Mouse (Mus musculus) midbrain, embryonic 12.5 days (tissue): ENCODE measurements around the gene Me3. TPM values are rescaled to one million over a fixed set of nuclear protein-coding genes. Genes with fewer than 3 reads are reported as not detected.

Source experiments
- ATAC-seq: fragments of 200-750 bp; cut with Nextera tagmentation; 2 replicates; pipeline ENCODE4 v1.8.0; 2017; ENCODE audit warnings: low read depth, moderate TSS enrichment, moderate library complexity; ENCODE audit not compliant: low FRiP score
- H3K27ac ChIP-seq: fragments of 300-500 bp; sonication (generic); replicated peaks from 2 replicates; pipeline ENCODE4 v1.5.1; 2016; ENCODE audit warnings: mild to moderate bottlenecking
- H3K27me3 ChIP-seq: fragments of 300-500 bp; sonication (generic); 2 replicates; pipeline ENCODE4 v1.6.1; 2016; ENCODE audit warnings: mild to moderate bottlenecking
- H3K36me3 ChIP-seq: fragments of 300-500 bp; sonication (generic); 2 replicates; pipeline ENCODE4 v1.6.1; 2016
- H3K4me1 ChIP-seq: fragments of 300-500 bp; sonication (generic); 2 replicates; pipeline ENCODE4 v1.6.1; 2016
- H3K4me2 ChIP-seq: fragments of 300-500 bp; sonication (generic); replicated peaks from 2 replicates; pipeline ENCODE4 v1.6.1; 2016; ENCODE audit warnings: mild to moderate bottlenecking, moderate library complexity
- H3K4me3 ChIP-seq: fragments of 300-500 bp; sonication (generic); 2 replicates; pipeline ENCODE4 v1.5.1; 2016; ENCODE audit warnings: mild to moderate bottlenecking
- H3K9ac ChIP-seq: fragments of 300-500 bp; sonication (generic); replicated peaks from 2 replicates; pipeline ENCODE4 v1.6.1; 2016; ENCODE audit warnings: mild to moderate bottlenecking, moderate library complexity
- H3K9me3 ChIP-seq: fragments of 300-500 bp; sonication (generic); 2 replicates; pipeline ENCODE4 v1.6.1; 2016; ENCODE audit warnings: mild to moderate bottlenecking
- WGBS: fragments of 180-500 bp; shearing (Covaris S2); methylation state at CpG from one replicate; pipeline ENCODE4 v1.1.7; 2016; 5-methylcytosine and 5-hydroxymethylcytosine counted together
- polyA plus RNA-seq: library from polyadenylated mRNA; unstranded; fragments of >200 nt; fragmentation: Nextera tagmentation; extraction: Ambion mirVana; gene quantifications from 2 replicates; pipeline ENCODE4 v1.2.1, GENCODE M21; 2016

Me3 gene
- polyA plus RNA-seq, 1 experiment from 2014 or later = 1.7 TPM

DNA sequence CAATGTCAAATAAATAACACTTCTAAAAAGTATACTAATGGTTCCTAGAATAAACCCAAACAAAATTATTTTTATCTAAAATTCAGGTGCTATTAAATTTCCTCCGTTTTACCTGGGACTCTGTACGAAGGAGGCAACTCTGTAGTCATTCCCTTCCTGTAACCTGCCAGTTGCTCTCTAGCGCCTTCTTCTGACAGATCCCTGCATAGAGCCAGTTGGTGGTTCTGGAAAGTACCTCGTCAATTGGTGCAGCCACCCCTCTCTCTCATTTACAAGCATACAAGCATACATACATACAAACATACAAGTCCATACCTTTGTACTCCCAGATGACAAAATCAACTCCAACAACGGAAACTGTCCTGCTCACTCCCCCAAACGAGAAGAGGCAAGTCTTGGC lies 211.3 kb downstream of the Me3 start:
- WGBS = 36% methylated on average over 6 of the region's 6 CpGs
- H3K9ac ChIP-seq = no peak overlapping the region
- no peak overlapping the region for H3K27ac ChIP-seq
- H3K27me3 ChIP-seq = no peaks in the 10 kb centered on the region
- H3K9me3 ChIP-seq = no peaks in the 10 kb centered on the region
- no peak overlapping the region for H3K4me3 ChIP-seq
- H3K36me3 ChIP-seq = no peaks in the 10 kb centered on the region
- no peak overlapping the region for H3K4me2 ChIP-seq
- no peaks in the 10 kb centered on the region for H3K4me1 ChIP-seq
- ATAC-seq = no peak

- no peak for ATAC-seq
- no peak overlapping the region for H3K27ac ChIP-seq
- H3K9ac ChIP-seq = no peak overlapping the region
- H3K4me3 ChIP-seq = no peak overlapping the region
- no peaks in the 10 kb centered on the region for H3K4me1 ChIP-seq
- H3K27me3 ChIP-seq = no peaks in the 10 kb centered on the region
- no peak overlapping the region for H3K4me2 ChIP-seq
- H3K9me3 ChIP-seq = no peaks in the 10 kb centered on the region
- WGBS = 79% methylated on average over 4 of the region's 4 CpGs
- no peaks in the 10 kb centered on the region for H3K36me3 ChIP-seq
Observed at GRCm38 (mm10) chr7:89845669-89846068, 213.5 kb downstream of the Me3 start.

- Histone ChIP-seq H3K9ac (no peak overlapping the region), H3K36me3 (no peaks in the 10 kb centered on the region), H3K27me3 (no peaks in the 10 kb centered on the region), H3K27ac (no peak overlapping the region), H3K4me1 (no peaks in the 10 kb centered on the region), H3K4me3 (no peak overlapping the region), H3K4me2 (no peak overlapping the region), H3K9me3 (no peaks in the 10 kb centered on the region)
- 83% methylated on average over 3 of the region's 3 CpGs for WGBS
- ATAC-seq = no peak
Observed at GRCm38 (mm10) chr7:89850510-89850909, 218.3 kb downstream of the Me3 start.

GRCm38 (mm10) chr7:89852158-89853095 lies 220.2 kb downstream of the Me3 start:
- no peak for ATAC-seq
- Histone ChIP-seq H3K4me3 (no peak overlapping the region), H3K36me3 (no peaks in the 10 kb centered on the region), H3K4me1 (peaks cover 11% of the 10 kb centered on the region), H3K27ac (no peak overlapping the region), H3K27me3 (no peaks in the 10 kb centered on the region), H3K9me3 (no peaks in the 10 kb centered on the region), H3K4me2 (no peak overlapping the region), H3K9ac (no peak overlapping the region)
- WGBS = 74% methylated on average over 10 of the region's 10 CpGs

- Histone ChIP-seq H3K27ac (no peak overlapping the region), H3K9ac (no peak overlapping the region), H3K27me3 (no peaks in the 10 kb centered on the region), H3K4me1 (peaks cover 11% of the 10 kb centered on the region), H3K4me3 (no peak overlapping the region), H3K36me3 (no peaks in the 10 kb centered on the region), H3K4me2 (no peak overlapping the region), H3K9me3 (no peaks in the 10 kb centered on the region)
- WGBS = 84% methylated on average over 5 of the region's 5 CpGs
- ATAC-seq = no peak
Observed at GRCm38 (mm10) chr7:89853131-89853530, 220.9 kb downstream of the Me3 start.

DNA sequence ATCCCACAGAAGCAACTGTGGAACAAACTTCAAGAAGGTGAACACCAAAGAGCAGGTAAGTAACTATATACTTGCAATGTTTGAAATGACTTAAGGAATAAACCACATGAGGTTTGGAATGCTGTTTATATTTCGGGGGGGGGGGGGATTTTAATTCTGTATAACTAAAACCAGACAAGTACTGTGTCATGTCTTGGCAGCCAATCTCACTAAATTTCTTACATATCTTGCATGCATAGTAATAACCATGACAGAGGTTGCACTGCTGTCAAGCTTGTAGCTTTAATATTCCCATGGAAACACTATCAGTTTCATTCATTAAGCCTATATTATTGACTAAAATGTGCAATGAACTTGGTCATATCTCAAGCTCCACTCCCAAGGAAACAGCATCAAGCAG lies 223.0 kb downstream of the Me3 start:
- no peaks in the 10 kb centered on the region for H3K36me3 ChIP-seq
- H3K9ac ChIP-seq = no peak overlapping the region
- H3K4me2 ChIP-seq = no peak overlapping the region
- H3K4me3 ChIP-seq = no peak overlapping the region
- peaks cover 11% of the 10 kb centered on the region for H3K4me1 ChIP-seq
- no peaks in the 10 kb centered on the region for H3K27me3 ChIP-seq
- ATAC-seq = no peak
- H3K9me3 ChIP-seq = no peaks in the 10 kb centered on the region
- no peak overlapping the region for H3K27ac ChIP-seq
- 65% methylated on average over 1 of the region's 1 CpGs for WGBS

GRCm38 (mm10) chr7:89856440-89857217 lies 224.4 kb downstream of the Me3 start:
- WGBS = 55% methylated on average over 17 of the region's 17 CpGs
- Histone ChIP-seq H3K36me3 (no peaks in the 10 kb centered on the region), H3K27ac (no peak overlapping the region), H3K27me3 (no peaks in the 10 kb centered on the region), H3K9me3 (no peaks in the 10 kb centered on the region), H3K4me3 (no peak overlapping the region), H3K4me1 (peaks cover 11% of the 10 kb centered on the region), H3K9ac (no peak overlapping the region), H3K4me2 (no peak overlapping the region)
- peak; percentile 84 for ATAC-seq

GRCm38 (mm10) chr7:89864769-89865168 lies 232.6 kb downstream of the Me3 start:
- no peak overlapping the region for H3K4me2 ChIP-seq
- no peak overlapping the region for H3K27ac ChIP-seq
- no peaks in the 10 kb centered on the region for H3K27me3 ChIP-seq
- H3K9me3 ChIP-seq = no peaks in the 10 kb centered on the region
- no peak for ATAC-seq
- no peaks in the 10 kb centered on the region for H3K4me1 ChIP-seq
- 93% methylated on average over 1 of the region's 1 CpGs for WGBS
- no peak overlapping the region for H3K4me3 ChIP-seq
- H3K9ac ChIP-seq = no peak overlapping the region
- H3K36me3 ChIP-seq = no peaks in the 10 kb centered on the region

- no peak for ATAC-seq
- Histone ChIP-seq H3K9ac (no peak overlapping the region), H3K4me2 (no peak overlapping the region), H3K4me1 (no peaks in the 10 kb centered on the region), H3K27ac (no peak overlapping the region), H3K27me3 (no peaks in the 10 kb centered on the region), H3K9me3 (no peaks in the 10 kb centered on the region), H3K4me3 (no peak overlapping the region), H3K36me3 (no peaks in the 10 kb centered on the region)
- 87% methylated on average over 5 of the region's 5 CpGs for WGBS
Observed at GRCm38 (mm10) chr7:89867221-89867620, 235.0 kb downstream of the Me3 start.

GRCm38 (mm10) chr7:89879686-89880085 lies 247.5 kb downstream of the Me3 start:
- no peaks in the 10 kb centered on the region for H3K9me3 ChIP-seq
- H3K27ac ChIP-seq = no peak overlapping the region
- no peak for ATAC-seq
- H3K4me1 ChIP-seq = no peaks in the 10 kb centered on the region
- 88% methylated on average over 1 of the region's 1 CpGs for WGBS
- no peak overlapping the region for H3K4me2 ChIP-seq
- no peak overlapping the region for H3K4me3 ChIP-seq
- no peaks in the 10 kb centered on the region for H3K27me3 ChIP-seq
- H3K9ac ChIP-seq = no peak overlapping the region
- no peaks in the 10 kb centered on the region for H3K36me3 ChIP-seq

GRCm38 (mm10) chr7:89884551-89884950 lies 252.4 kb downstream of the Me3 start:
- Histone ChIP-seq H3K4me2 (no peak overlapping the region), H3K27me3 (no peaks in the 10 kb centered on the region), H3K4me3 (no peak overlapping the region), H3K27ac (no peak overlapping the region), H3K9me3 (no peaks in the 10 kb centered on the region), H3K4me1 (no peaks in the 10 kb centered on the region), H3K9ac (no peak overlapping the region), H3K36me3 (no peaks in the 10 kb centered on the region)
- WGBS = 79% methylated on average over 3 of the region's 3 CpGs
- ATAC-seq = no peak

- no peak overlapping the region for H3K9ac ChIP-seq
- no peak overlapping the region for H3K4me3 ChIP-seq
- 76% methylated on average over 5 of the region's 5 CpGs for WGBS
- no peak overlapping the region for H3K27ac ChIP-seq
- no peaks in the 10 kb centered on the region for H3K4me1 ChIP-seq
- no peak for ATAC-seq
- no peak overlapping the region for H3K4me2 ChIP-seq
- H3K36me3 ChIP-seq = no peaks in the 10 kb centered on the region
- H3K9me3 ChIP-seq = no peaks in the 10 kb centered on the region
- H3K27me3 ChIP-seq = no peaks in the 10 kb centered on the region
Observed at GRCm38 (mm10) chr7:89891412-89891811, 259.2 kb downstream of the Me3 start.
